ENCODE assay signal across 3 mouse cellular contexts in genomic region chr17:46285407-46285806, GRCm38 (mm10).
A peak's percentile ranks its signal among the peaks of the same experiment; 100 is the strongest.
TF ChIP-seq lines count a peak whose summit lies in the region.

No protein-coding gene starts in this region.

TF ChIP-seq in CH12.LX, 34 proteins besides CTCF, POLR2A, EP300 and RAD21:
- TF ChIP-seq MAX (IDR thresholded peaks at IDR 0.05; ENCODE audit: low read length) (no peak), ZKSCAN1 (IDR thresholded peaks at IDR 0.05; ENCODE audit: borderline replicate concordance, low read depth, low read length) (no peak), HCFC1 (IDR thresholded peaks at IDR 0.05; ENCODE audit: low read depth, low read length) (no peak), MAFK (IDR thresholded peaks at IDR 0.05; ENCODE audit: insufficient replicate concordance, low read length) (peak; percentile 91), IRF4 (IDR thresholded peaks at IDR 0.05; ENCODE audit: low read depth, low read length) (no peak)

TF ChIP-seq in ES-E14, 5 proteins besides CTCF, POLR2A, EP300 and RAD21:
- peak; percentile 90 for TF ChIP-seq MAFK (IDR thresholded peaks at IDR 0.05; ENCODE audit: insufficient read depth, low read depth, low read length)
- TF ChIP-seq ZNF384 (IDR thresholded peaks at IDR 0.05; ENCODE audit: low read depth, low read length), result no peak

TF ChIP-seq in MEL, 35 proteins besides CTCF, POLR2A, EP300 and RAD21:
- TF ChIP-seq ELF1 (IDR thresholded peaks at IDR 0.05; ENCODE audit: low read depth, low read length), result no peak
- TF ChIP-seq CHD1 (IDR thresholded peaks at IDR 0.05; ENCODE audit: low read depth, low read length), result no peak
- no peak for TF ChIP-seq TCF12 (IDR thresholded peaks at IDR 0.05; ENCODE audit: low read depth, low read length)
- peak; percentile 94 for TF ChIP-seq MAFK (IDR thresholded peaks at IDR 0.05; ENCODE audit: borderline replicate concordance, low read depth, low read length)
